Mouse (Mus musculus) stomach, adult 2 months (tissue): ENCODE results near the gene Dock6. TPM values are rescaled to one million over a fixed set of nuclear protein-coding genes. Genes with fewer than 3 reads are reported as not detected.

Source experiments
- polyA plus RNA-seq: library from polyadenylated mRNA; depleted of rRNA; stranded (reverse); fragments of >200 nt; gene quantifications from 2 replicates; pipeline ENCODE4 v1.2.3, GENCODE M21; 2012; rRNA removed

The Dock6 gene
- 34.1 and 43.0 TPM in 2 replicates for polyA plus RNA-seq

GRCm38 (mm10) chr9:21852128-21853091 lies at the start of gene Dock6:
TSS of gene Dock6 (minus strand) at chr9:21852635.

GRCm38 (mm10) chr9:21835258-21835912 lies 17.1 kb downstream of the Dock6 start, which contains the start of gene Angptl8:
TSS of gene Angptl8 (plus strand) at chr9:21835510.

DNA sequence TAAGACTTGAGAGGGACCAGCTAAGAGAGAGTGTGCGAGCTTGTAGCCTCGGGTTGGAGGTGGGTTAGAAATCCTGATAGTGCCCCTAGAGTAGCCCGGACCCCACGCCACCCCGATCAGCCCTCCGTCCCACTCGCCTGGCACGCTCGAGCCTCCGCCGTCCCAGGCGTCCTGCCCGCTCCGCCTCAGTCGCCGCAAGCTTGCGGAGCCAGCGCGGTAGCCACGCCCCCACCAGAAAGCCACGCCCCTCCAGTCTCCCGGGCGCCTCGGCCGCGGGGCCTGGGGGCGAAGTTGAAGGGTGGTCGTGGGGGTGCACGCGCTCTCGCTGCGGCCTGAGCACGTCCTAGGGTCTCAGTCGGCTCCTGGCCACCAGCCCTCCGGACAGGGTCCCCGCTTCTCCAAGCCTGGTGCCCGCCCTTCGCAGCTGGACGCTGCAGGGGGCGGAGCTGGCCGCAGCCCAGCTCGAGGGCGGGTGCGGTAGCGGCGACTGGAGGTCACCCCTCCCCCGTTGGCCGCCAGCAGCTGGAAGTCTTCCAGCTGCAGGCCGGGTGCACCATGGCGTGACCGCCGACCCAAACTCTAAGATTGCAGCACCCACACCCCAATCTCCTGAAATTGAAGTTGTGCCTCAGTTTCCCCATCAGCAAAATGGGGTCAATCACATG lies 54.0 kb downstream of the Dock6 start, which contains the start of gene Kank2:
TSS of gene Kank2 (minus strand) at position 400 of the 665 bp plus-strand sequence.

GRCm38 (mm10) chr9:21760155-21761088 lies 92.0 kb downstream of the Dock6 start, which contains the start of gene Spc24:
TSS of gene Spc24 (minus strand) at chr9:21760303.

Other genes starting within 250 kb of the Dock6 start
- gene Smarca4, start 236.5 kb downstream of the Dock6 start, polyA plus RNA-seq = 17.6 and 21.7 TPM in 2 replicates
- gene Ldlr, start 129.2 kb downstream of the Dock6 start, polyA plus RNA-seq = 30.2 and 35.2 TPM in 2 replicates
- gene Spc24, start 92.3 kb downstream of the Dock6 start, polyA plus RNA-seq = 3.7 and 4.8 TPM in 2 replicates
- gene Kank2, start 53.9 kb downstream of the Dock6 start, polyA plus RNA-seq = 25.1 and 27.5 TPM in 2 replicates
- gene Angptl8, start 17.1 kb downstream of the Dock6 start, polyA plus RNA-seq = 3.4 and 4.1 TPM in 2 replicates
- gene Rab3d, start 65.6 kb upstream of the Dock6 start, polyA plus RNA-seq = 153 and 157 TPM in 2 replicates
- gene Ccdc159, start 74.8 kb upstream of the Dock6 start, polyA plus RNA-seq = 1.5 and 1.9 TPM in 2 replicates
- gene Tmem205, start 74.9 kb upstream of the Dock6 start, polyA plus RNA-seq = 106 and 127 TPM in 2 replicates
- 9.0 and 10.0 TPM in 2 replicates for gene Plppr2, start 84.4 kb upstream of the Dock6 start, polyA plus RNA-seq
- gene Swsap1, start 103.1 kb upstream of the Dock6 start, polyA plus RNA-seq = 4.9 and 6.1 TPM in 2 replicates
- gene Epor, start 110.9 kb upstream of the Dock6 start, polyA plus RNA-seq = 1.6 and 2.4 TPM in 2 replicates
- gene Rgl3, start 136.8 kb upstream of the Dock6 start, polyA plus RNA-seq = 27.3 and 31.9 TPM in 2 replicates
- gene Ccdc151, start 150.0 kb upstream of the Dock6 start, polyA plus RNA-seq = not detected in 2 replicates
- 51.0 and 53.4 TPM in 2 replicates for gene Prkcsh, start 150.2 kb upstream of the Dock6 start, polyA plus RNA-seq
- gene Elavl3, start 199.4 kb upstream of the Dock6 start, polyA plus RNA-seq = 0.21 and 0.30 TPM in 2 replicates
- not detected in 2 replicates for gene Gm49318, start 218.6 kb upstream of the Dock6 start, polyA plus RNA-seq
- 7.2 and 7.4 TPM in 2 replicates for gene Zfp653, start 218.7 kb upstream of the Dock6 start, polyA plus RNA-seq
- gene Ecsit, start 232.8 kb upstream of the Dock6 start, polyA plus RNA-seq = 28.0 and 28.9 TPM in 2 replicates
- 574 and 943 TPM in 2 replicates for gene Cnn1, start 246.6 kb upstream of the Dock6 start, polyA plus RNA-seq